Mouse (Mus musculus) heart, adult 2 months (tissue): ENCODE data around the gene Gabarap.

Experiments
- CTCF ChIP-seq: fragments of 200-600 bp; IDR thresholded peaks from 2 replicates; pipeline ENCODE4 v1.8.1; 2022; ENCODE audit warnings: antibody characterized with exemption, mild to moderate bottlenecking, moderate library complexity
- EP300 ChIP-seq: fragments of 200-500 bp; IDR thresholded peaks from 2 replicates; pipeline ENCODE4 v1.6.1; 2011; ENCODE audit warnings: low read depth, low read length, control low read depth; ENCODE audit not compliant: insufficient read depth
- POLR2A ChIP-seq: fragments of 200-500 bp; IDR thresholded peaks from 2 replicates; pipeline ENCODE4 v1.6.1; 2011; ENCODE audit warnings: mild to moderate bottlenecking, low read depth, low read length, control low read depth; ENCODE audit not compliant: insufficient read depth

- TF ChIP-seq CTCF (no peak), POLR2A (peak; percentile 91), EP300 (peak; percentile 68)
Measured at GRCm38 (mm10) chr11:69948066-69948762, 42.7 kb upstream of the Gabarap start, which contains the start of gene Slc2a4.
